ENCODE assay signal across 8 mouse cellular contexts in the genomic region with DNA sequence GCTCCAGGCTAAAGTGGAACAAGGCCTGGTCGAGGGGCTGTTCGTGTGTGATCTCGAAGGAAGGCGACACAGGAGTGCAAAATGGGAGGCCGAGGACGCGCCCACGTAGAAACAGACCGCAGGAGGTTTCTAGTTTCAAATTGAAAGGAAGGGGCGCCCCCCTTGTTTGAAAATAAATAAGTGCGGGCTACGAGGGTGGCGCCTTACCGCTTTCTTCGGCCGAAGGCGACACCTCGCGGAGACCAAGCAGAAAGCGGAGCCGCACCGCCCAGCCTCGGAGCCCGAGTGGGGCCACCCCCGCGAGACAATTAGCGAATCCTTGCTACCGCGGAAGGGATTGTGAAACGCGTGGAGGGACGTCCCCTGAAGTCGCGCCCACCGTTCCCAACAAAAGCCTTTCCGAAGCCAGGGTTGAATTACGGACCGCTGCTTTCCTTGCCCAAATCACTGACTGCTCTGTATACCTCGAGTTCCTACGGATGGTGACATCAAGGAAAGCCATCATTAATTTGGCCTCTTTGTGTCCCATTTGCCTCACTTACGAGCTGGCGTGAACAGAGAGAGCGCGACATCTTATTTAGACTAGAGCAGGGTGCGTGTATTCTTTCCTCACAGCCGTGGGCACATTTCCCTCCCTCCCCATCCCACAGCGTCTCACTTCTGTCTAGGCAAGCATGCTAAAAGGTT. TPM values are rescaled to one million over a fixed set of nuclear protein-coding genes. Genes with fewer than 3 reads are reported as not detected.
A peak's percentile ranks its signal among the peaks of the same experiment; 100 is the strongest.
DNase-seq lines count a peak whose midpoint lies in the region; TF ChIP-seq lines count a peak whose summit lies in the region.

No protein-coding gene starts in this region.

- intact Hi-C loops in gastrocnemius, postnatal 14 days (cut with DNase I; ENCODE audit: low total_unique reads): loop anchor here (5.0 to 10.0 kb wide), 4 partner anchors 158 to 520 kb away; no protein-coding TSS in a partner anchor
- intact Hi-C loops in left cerebral cortex, postnatal 10 days (cut with DNase I): loop anchor here (5.0 to 10.0 kb wide), 4 partner anchors 160 to 768 kb away; no protein-coding TSS in a partner anchor

- peak overlapping the region; percentile 72 for H3K4me3 ChIP-seq in cortical plate, adult 2 months (ENCODE audit: insufficient read depth, low read length)
- peak overlapping the region; percentile 91 for H3K4me3 ChIP-seq in megakaryocyte, embryonic 14.5 days (replicated peaks)

- no peak for TF ChIP-seq POLR2A in cortical plate, adult 2 months (IDR thresholded peaks at IDR 0.05; ENCODE audit: extremely low read depth, insufficient read depth, low read length)

- H3K4me1 ChIP-seq in cortical plate, adult 2 months (ENCODE audit: control insufficient read depth, insufficient read depth, low read length): peaks cover 2% of the 10 kb centered on the region; the same call in 1 of the 2 replicates
- peaks cover 36% of the 10 kb centered on the region for H3K4me1 ChIP-seq in megakaryocyte, embryonic 14.5 days

- peak; percentile 63 for TF ChIP-seq CTCF in cortical plate, adult 2 months (IDR thresholded peaks at IDR 0.05; ENCODE audit: extremely low read depth, insufficient read depth, low read length)

- H3K27ac ChIP-seq in cortical plate, adult 2 months (ENCODE audit: insufficient read depth, low read length): no peak overlapping the region

- H3K36me3 ChIP-seq in megakaryocyte, embryonic 14.5 days (replicated peaks; ENCODE audit: low read length): peaks cover 29% of the 10 kb centered on the region

- peaks cover 15% of the 10 kb centered on the region for H3K27me3 ChIP-seq in megakaryocyte, embryonic 14.5 days (replicated peaks)

- no peaks in the 10 kb centered on the region for H3K9me3 ChIP-seq in megakaryocyte, embryonic 14.5 days

- DNase-seq in adrenal gland, adult 18-20 months (ENCODE audit: low spot score in 2 of 2): peak; percentile 76
- peak; percentile 85 for DNase-seq in gastrocnemius, postnatal 14 days
- DNase-seq in induced T-regulatory cell, adult 2 months (ENCODE audit: low read depth): peak; percentile 71
- peak; percentile 84 to 91 for DNase-seq in left cerebral cortex, postnatal 10 days (ENCODE audit: extremely low spot score in 1 of 2, low spot score in 2 of 2)
- DNase-seq in right cerebral cortex, postnatal 14 days: peak; percentile 85
- DNase-seq in urinary bladder, postnatal 36 days (ENCODE audit: low spot score in 2 of 2): peak; percentile 59 to 74

RNA-seq across cellular contexts. Expression of gene Mycn, which starts 0.8 kb away (rescaled TPM):
- total RNA-seq in adrenal gland, adult 18-20 months (2021): 1 to 10 TPM; 7.1 to 7.4 TPM
- polyA plus RNA-seq in cortical plate, adult 2 months (2012; rRNA removed): 9.5 and 10.9 TPM in 2 replicates
- 1 to 10 TPM in 1 of 2 experiments, under 1 TPM in 1; 0.91 to 1.5 TPM for total RNA-seq in gastrocnemius, postnatal 14 days (2021)
- total RNA-seq in left cerebral cortex, postnatal 10 days (2021): 10 to 100 TPM; 32.0 to 37.9 TPM
- 77.9 and 202 TPM in 2 replicates for polyA plus RNA-seq in megakaryocyte, embryonic 14.5 days (2012; ENCODE audit: insufficient read depth, low replicate concordance)
